Mouse (Mus musculus) embryonic facial prominence, embryonic 12.5 days (tissue): ENCODE measurements around the gene Fblim1. TPM values are rescaled to one million over a fixed set of nuclear protein-coding genes. Genes with fewer than 3 reads are reported as not detected.

Experiments
- ATAC-seq: fragments of 200-750 bp; cut with Nextera tagmentation; 2 replicates; pipeline ENCODE4 v1.8.0; 2017; ENCODE audit not compliant: insufficient number of reproducible peaks, insufficient read depth, low FRiP score, low TSS enrichment
- H3K27ac ChIP-seq: fragments of 300-500 bp; sonication (generic); 2 replicates; pipeline ENCODE4 v1.5.1; 2016; ENCODE audit warnings: mild to moderate bottlenecking
- H3K27me3 ChIP-seq: fragments of 300-500 bp; sonication (generic); 2 replicates; pipeline ENCODE4 v1.6.1; 2016; ENCODE audit warnings: mild to moderate bottlenecking, moderate library complexity
- H3K36me3 ChIP-seq: fragments of 300-500 bp; sonication (generic); 2 replicates; pipeline ENCODE4 v1.6.1; 2016; ENCODE audit warnings: mild to moderate bottlenecking
- H3K4me1 ChIP-seq: fragments of 300-500 bp; sonication (generic); 2 replicates; pipeline ENCODE4 v1.6.1; 2016
- H3K4me2 ChIP-seq: fragments of 300-500 bp; sonication (generic); replicated peaks from 2 replicates; pipeline ENCODE4 v1.6.1; 2016; ENCODE audit warnings: mild to moderate bottlenecking, moderate library complexity
- H3K4me3 ChIP-seq: fragments of 300-500 bp; sonication (generic); 2 replicates; pipeline ENCODE4 v1.5.1; 2016; ENCODE audit warnings: mild to moderate bottlenecking
- H3K9ac ChIP-seq: fragments of 300-500 bp; sonication (generic); 2 replicates; pipeline ENCODE4 v1.6.1; 2016; ENCODE audit warnings: mild to moderate bottlenecking, moderate library complexity
- H3K9me3 ChIP-seq: fragments of 300-500 bp; sonication (generic); 2 replicates; pipeline ENCODE4 v1.6.1; 2016; ENCODE audit warnings: mild to moderate bottlenecking, moderate library complexity
- WGBS: fragments of 180-500 bp; shearing (Covaris S2); methylation state at CpG from one replicate; pipeline ENCODE4 v1.1.7; 2016; 5-methylcytosine and 5-hydroxymethylcytosine counted together
- polyA plus RNA-seq: library from polyadenylated mRNA; unstranded; fragments of >200 nt; fragmentation: Nextera tagmentation; extraction: Ambion mirVana; gene quantifications from 2 replicates; pipeline ENCODE4 v1.2.1, GENCODE M21; 2016

Fblim1 gene
- polyA plus RNA-seq, 1 experiment from 2014 or later: 77.2 TPM

DNA sequence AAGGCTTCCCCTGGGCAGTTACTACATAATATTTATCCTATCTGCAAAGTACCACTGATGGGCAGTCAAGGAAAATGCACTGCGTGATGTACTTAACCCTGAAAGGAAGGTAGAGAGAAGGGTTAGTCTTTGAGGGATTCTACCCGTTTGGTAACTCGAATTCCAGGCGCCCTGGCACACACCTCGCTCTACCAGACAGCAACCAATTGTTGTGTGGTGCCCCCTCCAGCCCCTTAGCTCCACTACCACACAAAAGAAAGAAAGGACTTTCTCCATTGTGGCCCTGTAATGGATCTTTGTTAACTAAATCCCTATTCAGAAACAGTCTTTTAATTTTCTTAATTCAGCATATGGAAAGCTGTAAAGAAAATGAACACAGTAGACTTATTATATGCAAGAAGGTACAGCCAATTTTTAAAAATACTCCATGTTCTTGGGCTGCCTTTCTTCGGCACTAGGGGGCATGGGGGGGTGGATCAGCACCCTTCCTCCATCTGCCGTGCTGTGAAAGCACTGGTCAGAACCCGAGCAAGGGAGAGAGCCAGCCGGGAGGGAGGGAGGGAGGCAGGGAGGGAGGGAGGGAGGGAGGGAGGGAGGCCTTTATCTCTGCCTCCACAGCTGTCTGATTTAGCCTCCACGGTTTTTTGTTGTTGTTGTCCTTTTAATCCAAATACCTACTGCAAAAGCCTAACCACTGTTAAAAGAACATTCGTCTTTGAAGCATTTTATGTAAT lies 70.8 kb downstream of the Fblim1 start:
- no peak for ATAC-seq
- peak overlapping the region; percentile 85; the same call in 1 of the 2 replicates for H3K4me3 ChIP-seq
- 25% methylated on average over 9 of the region's 11 CpGs for WGBS

DNA sequence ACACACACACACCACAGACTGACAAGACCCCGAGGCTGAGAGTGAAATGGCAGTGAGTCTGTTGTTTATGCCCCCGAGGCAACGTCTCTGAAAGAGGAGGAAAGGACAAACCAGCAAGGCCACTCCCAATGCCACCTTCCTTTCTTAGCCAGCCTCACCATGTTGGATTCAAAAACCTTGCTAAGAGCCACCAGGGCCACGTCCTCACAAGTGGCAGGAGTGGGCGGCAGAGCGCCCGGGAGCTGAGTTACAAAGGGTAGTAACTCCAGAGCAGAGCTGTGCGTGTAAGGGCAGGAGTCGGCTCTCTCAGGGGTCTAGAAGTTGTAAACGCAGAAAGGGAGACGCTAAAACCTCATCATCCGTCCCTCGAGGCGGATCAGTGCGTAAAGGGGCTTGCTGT lies 74.9 kb downstream of the Fblim1 start:
- Histone ChIP-seq H3K4me2 (no peak overlapping the region), H3K36me3 (peaks cover 9% of the 10 kb centered on the region), H3K9ac (no peak overlapping the region), H3K4me3 (no peak overlapping the region), H3K27ac (no peak overlapping the region), H3K9me3 (no peaks in the 10 kb centered on the region), H3K27me3 (no peaks in the 10 kb centered on the region), H3K4me1 (peaks cover 24% of the 10 kb centered on the region)
- no peak for ATAC-seq
- WGBS: 76% methylated on average over 15 of the region's 15 CpGs

More for the DNA sequence above, 70.8 kb downstream of the Fblim1 start:
- peak overlapping the region; percentile 93 for H3K4me2 ChIP-seq
- no peaks in the 10 kb centered on the region for H3K27me3 ChIP-seq
- H3K9me3 ChIP-seq: no peaks in the 10 kb centered on the region
- H3K36me3 ChIP-seq: no peaks in the 10 kb centered on the region; the same call in 1 of the 2 replicates
- H3K4me1 ChIP-seq: peaks cover 24% of the 10 kb centered on the region
- no peak overlapping the region for H3K9ac ChIP-seq
- H3K27ac ChIP-seq: peak overlapping the region; percentile 77; the same call in 1 of the 2 replicates

DNA sequence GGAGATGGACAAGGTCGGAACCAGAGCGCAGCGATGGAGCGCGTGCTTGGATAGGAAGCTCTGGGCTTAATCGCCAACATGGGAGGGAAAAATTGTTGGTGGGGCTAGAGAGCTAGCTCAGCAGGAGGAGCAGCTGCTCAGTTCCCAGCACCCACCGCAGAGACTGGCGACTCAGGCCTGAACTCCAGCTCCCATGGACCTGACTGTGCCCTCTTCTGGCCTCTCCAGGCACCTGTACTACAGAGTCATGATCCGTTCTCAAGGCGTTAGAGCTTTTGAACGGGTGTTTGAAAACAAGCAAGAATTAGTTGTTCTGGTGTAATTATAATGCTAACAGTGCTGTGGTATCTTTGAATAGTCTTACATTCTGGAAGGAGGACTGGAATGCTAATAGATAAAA lies 77.0 kb downstream of the Fblim1 start:
- Histone ChIP-seq H3K9ac (no peak overlapping the region), H3K4me1 (0 out of 2 replicates have a peak, but pooled peaks cover 10% of the 10 kb centered on the region), H3K36me3 (peaks cover 9% of the 10 kb centered on the region), H3K27ac (no peak overlapping the region), H3K4me2 (no peak overlapping the region), H3K9me3 (no peaks in the 10 kb centered on the region), H3K27me3 (no peaks in the 10 kb centered on the region), H3K4me3 (no peak overlapping the region)
- 90% methylated on average over 11 of the region's 11 CpGs for WGBS
- no peak for ATAC-seq

DNA sequence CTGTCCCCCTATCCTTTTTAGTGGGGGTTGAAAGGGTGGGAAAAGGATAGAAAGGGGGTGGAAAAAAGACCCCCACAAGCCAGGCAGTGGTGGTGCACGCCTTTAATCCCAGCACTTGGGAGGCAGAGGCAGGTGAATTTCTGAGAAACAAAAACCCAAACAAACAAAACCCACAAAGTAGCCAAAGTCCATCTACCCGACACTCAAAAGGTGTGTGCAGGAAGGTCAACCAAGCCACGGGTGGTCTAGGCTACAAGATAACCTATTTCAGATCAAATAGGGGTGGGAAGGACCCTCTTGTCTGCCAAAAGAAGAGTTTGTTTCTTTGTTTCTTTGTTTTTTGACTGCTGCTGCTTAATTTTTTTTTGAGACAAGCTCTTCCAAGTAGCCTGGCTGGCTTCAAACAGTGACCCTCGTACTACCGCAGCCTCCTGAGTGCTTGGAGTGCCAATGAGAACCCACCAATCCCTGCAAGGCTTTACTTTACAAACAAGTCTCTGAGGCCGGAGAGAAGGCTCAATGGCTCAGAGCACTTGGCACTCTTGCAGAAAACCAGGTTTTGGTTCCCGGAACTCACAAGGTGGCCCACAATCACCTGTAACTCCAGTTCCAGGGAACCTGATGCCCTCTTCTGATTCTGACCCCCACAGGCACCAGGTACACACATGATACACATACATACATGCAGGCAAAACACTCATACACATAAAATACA lies 78.8 kb downstream of the Fblim1 start:
- Histone ChIP-seq H3K4me2 (no peak overlapping the region), H3K9ac (no peak overlapping the region), H3K4me1 (0 out of 2 replicates have a peak, but pooled peaks cover 9% of the 10 kb centered on the region), H3K9me3 (0 out of 2 replicates have a peak, but pooled peaks cover under 1% of the 10 kb centered on the region), H3K27me3 (no peaks in the 10 kb centered on the region), H3K27ac (no peak overlapping the region), H3K4me3 (no peak overlapping the region), H3K36me3 (peaks cover 10% of the 10 kb centered on the region)
- ATAC-seq: no peak
- 80% methylated on average over 7 of the region's 7 CpGs for WGBS

Other genes starting within 250 kb of the Fblim1 start
- 0.98 and 1.1 TPM in 2 replicates for gene Fam131c, start 237.9 kb downstream of the Fblim1 start, polyA plus RNA-seq
- gene Clcnka, start 207.4 kb downstream of the Fblim1 start, polyA plus RNA-seq: 0.31 and 0.53 TPM in 2 replicates
- gene Clcnkb, start 190.1 kb downstream of the Fblim1 start, polyA plus RNA-seq: not detected in 2 replicates
- not detected in 2 replicates for gene Hspb7, start 185.3 kb downstream of the Fblim1 start, polyA plus RNA-seq
- gene Srarp, start 170.0 kb downstream of the Fblim1 start, polyA plus RNA-seq: not detected in 2 replicates
- 54.4 and 56.5 TPM in 2 replicates for gene Zbtb17, start 161.4 kb downstream of the Fblim1 start, polyA plus RNA-seq
- 15.0 and 15.9 TPM in 2 replicates for gene Spen, start 67.5 kb downstream of the Fblim1 start, polyA plus RNA-seq
- 0.54 and 0.56 TPM in 2 replicates for gene Tmem82, start 12.5 kb upstream of the Fblim1 start, polyA plus RNA-seq
- not detected in 2 replicates for gene Slc25a34, start 17.7 kb upstream of the Fblim1 start, polyA plus RNA-seq
- 9.8 and 10.6 TPM in 2 replicates for gene Plekhm2, start 58.8 kb upstream of the Fblim1 start, polyA plus RNA-seq
- 1.5 TPM in 1 of 2 replicates, not detected in the other for gene Rsc1a1, start 79.5 kb upstream of the Fblim1 start, polyA plus RNA-seq
- gene Ddi2, start 117.3 kb upstream of the Fblim1 start, polyA plus RNA-seq: 28.7 and 29.5 TPM in 2 replicates
- gene Agmat, start 140.6 kb upstream of the Fblim1 start, polyA plus RNA-seq: not detected in 2 replicates
- gene Dnajc16, start 184.8 kb upstream of the Fblim1 start, polyA plus RNA-seq: 4.1 and 4.7 TPM in 2 replicates
- 18.1 and 21.9 TPM in 2 replicates for gene Casp9, start 187.5 kb upstream of the Fblim1 start, polyA plus RNA-seq
- not detected in 2 replicates for gene Cela2a, start 220.1 kb upstream of the Fblim1 start, polyA plus RNA-seq
- gene Ctrc, start 240.3 kb upstream of the Fblim1 start, polyA plus RNA-seq: not detected in 2 replicates